Comparison of ENCODE assay signal across 7 mouse cellular contexts in genomic region chr4:40702797-40703709, GRCm38 (mm10). TPM values are rescaled to one million over a fixed set of nuclear protein-coding genes. Genes with fewer than 3 reads are reported as not detected.
DNase-seq lines count a peak whose midpoint lies in the region; ATAC-seq and TF ChIP-seq lines count a peak whose summit lies in the region.

Gene Aptx (minus strand): TSS chr4:40703194.

- H3K4me3 ChIP-seq in intestine, postnatal 0 days (ENCODE audit: low read depth, low read length), result peak within 1 kb of the TSS; percentile 52
- peak within 1 kb of the TSS; percentile 70 for H3K4me3 ChIP-seq in midbrain, embryonic 12.5 days
- H3K4me3 ChIP-seq in small intestine, adult 2 months (ENCODE audit: low read depth, low read length), result peak within 1 kb of the TSS; percentile 65

- no peaks in the 10 kb centered on the region for H3K9me3 ChIP-seq in intestine, postnatal 0 days (ENCODE audit: control insufficient read depth)
- no peaks in the 10 kb centered on the region for H3K9me3 ChIP-seq in midbrain, embryonic 12.5 days

- H3K36me3 ChIP-seq in intestine, postnatal 0 days (ENCODE audit: control insufficient read depth, insufficient read depth), result no peaks in the 10 kb centered on the region
- no peaks in the 10 kb centered on the region for H3K36me3 ChIP-seq in midbrain, embryonic 12.5 days
- no peaks in the 10 kb centered on the region for H3K36me3 ChIP-seq in small intestine, adult 2 months (ENCODE audit: control insufficient read depth, insufficient read depth, low read length)

- ATAC-seq in intestine, postnatal 0 days, result peak; percentile 88
- peak; percentile 93 for ATAC-seq in midbrain, embryonic 12.5 days (ENCODE audit: low FRiP score, low read depth)

- H3K4me2 ChIP-seq in intestine, postnatal 0 days (replicated peaks; ENCODE audit: low read depth), result peak within 1 kb of the TSS; percentile 65
- H3K4me2 ChIP-seq in midbrain, embryonic 12.5 days (replicated peaks), result peak within 1 kb of the TSS; percentile 75

- WGBS in intestine, postnatal 0 days, result under 1% methylated on average over 42 of the region's 42 CpGs
- under 1% methylated on average over 42 of the region's 42 CpGs for WGBS in midbrain, embryonic 12.5 days
- under 1% methylated on average over 42 of the region's 42 CpGs for WGBS in small intestine, adult 2 months

- peaks cover 12% of the 10 kb centered on the region for H3K4me1 ChIP-seq in intestine, postnatal 0 days (replicated peaks; ENCODE audit: control insufficient read depth, insufficient read depth, low read length)
- peaks cover 25% of the 10 kb centered on the region for H3K4me1 ChIP-seq in midbrain, embryonic 12.5 days
- peaks cover 22% of the 10 kb centered on the region; the same call in 1 of the 2 replicates for H3K4me1 ChIP-seq in small intestine, adult 2 months (ENCODE audit: control insufficient read depth, insufficient read depth, insufficient read length, low read length)

- peak; percentile 95 for DNase-seq in adrenal gland, adult 8-10 months
- DNase-seq in embryo, embryonic 9.5 days (ENCODE audit: extremely low spot score), result peak; percentile 98
- no peak for DNase-seq in gonadal fat pad, adult 2 months (ENCODE audit: low read depth)
- peak; percentile 94 for DNase-seq in left cerebral cortex, postnatal 4 days

- no peaks in the 10 kb centered on the region for H3K27me3 ChIP-seq in intestine, postnatal 0 days (replicated peaks; ENCODE audit: control insufficient read depth, insufficient read depth, low read length)
- H3K27me3 ChIP-seq in midbrain, embryonic 12.5 days, result no peaks in the 10 kb centered on the region
- H3K27me3 ChIP-seq in small intestine, adult 2 months (ENCODE audit: control insufficient read depth, insufficient read depth, low read length), result no peaks in the 10 kb centered on the region

- H3K9ac ChIP-seq in intestine, postnatal 0 days (ENCODE audit: low read depth, low read length), result peak within 1 kb of the TSS; percentile 41
- H3K9ac ChIP-seq in midbrain, embryonic 12.5 days (replicated peaks), result peak within 1 kb of the TSS; percentile 69

- peak; percentile 93 for TF ChIP-seq POLR2A in small intestine, adult 2 months (IDR thresholded peaks at IDR 0.05; ENCODE audit: low read depth, low read length)

- peak; percentile 47 for TF ChIP-seq CTCF in intestine, postnatal 0 days (IDR thresholded peaks at IDR 0.05; ENCODE audit: low read depth)
- TF ChIP-seq CTCF in small intestine, adult 2 months (IDR thresholded peaks at IDR 0.05; ENCODE audit: extremely low read depth, insufficient read length, insufficient replicate concordance, low read depth, low read length), result peak; percentile 10; the same call in 1 of the 2 replicates

- peak within 1 kb of the TSS; percentile 94 for H3K27ac ChIP-seq in intestine, postnatal 0 days (ENCODE audit: low read depth, low read length)
- H3K27ac ChIP-seq in midbrain, embryonic 12.5 days (replicated peaks), result peak within 1 kb of the TSS; percentile 92
- peak within 1 kb of the TSS; percentile 96 for H3K27ac ChIP-seq in small intestine, adult 2 months (ENCODE audit: insufficient read depth, low read depth, low read length)

- intact Hi-C loops in left cerebral cortex, postnatal 4 days (cut with DNase I), result no loop called here

RNA-seq across cellular contexts. Expression of gene Aptx, which starts in this region (rescaled TPM):
- 10 to 100 TPM; 19.8 to 25.7 (median 23.7) TPM for total RNA-seq in adrenal gland, adult 8-10 months (2022)
- polyA plus RNA-seq in gonadal fat pad, adult 2 months (2012; rRNA removed), result 11.5 and 12.0 TPM in 2 replicates
- polyA plus RNA-seq in intestine, postnatal 0 days (2015; fragmentation: Nextera tagmentation; extraction: Ambion mirVana), result 18.7 and 19.4 TPM in 2 replicates
- total RNA-seq in left cerebral cortex, postnatal 4 days (2021), result 10 to 100 TPM; 34.9 to 36.8 TPM
- polyA plus RNA-seq in midbrain, embryonic 12.5 days (2016; fragmentation: Nextera tagmentation; extraction: Ambion mirVana), result 48.0 and 50.8 TPM in 2 replicates
- polyA plus RNA-seq in small intestine, adult 2 months (2012; rRNA removed), result 1.4 and 2.9 TPM in 2 replicates
